Mouse (Mus musculus) ES-Bruce4 (cell line): ENCODE measurements around the gene 1700025G04Rik. TPM values are rescaled to one million over a fixed set of nuclear protein-coding genes. Genes with fewer than 3 reads are reported as not detected.

Experiments
- H3K27ac ChIP-seq: 2 replicates; pipeline ENCODE4 v1.5.1; 2012; ENCODE audit warnings: low read length, inconsistent platforms; ENCODE audit not compliant: insufficient read depth
- H3K27me3 ChIP-seq: 2 replicates; pipeline ENCODE4 v1.6.1; 2012; ENCODE audit warnings: mild to moderate bottlenecking, low read length, inconsistent platforms; ENCODE audit not compliant: control insufficient read depth, poor library complexity, insufficient read depth, severe bottlenecking
- H3K36me3 ChIP-seq: 2 replicates; pipeline ENCODE4 v1.6.1; 2012; ENCODE audit warnings: inconsistent platforms, mild to moderate bottlenecking, low read length, moderate library complexity; ENCODE audit not compliant: control insufficient read depth, poor library complexity, insufficient read depth, severe bottlenecking
- H3K4me1 ChIP-seq: one replicate; pipeline ENCODE4 v1.8.1; 2011; ENCODE audit warnings: low read length; ENCODE audit not compliant: control insufficient read depth, insufficient read depth
- H3K4me3 ChIP-seq: 2 replicates; pipeline ENCODE4 v1.5.1; 2011; ENCODE audit warnings: low read depth, mild to moderate bottlenecking, low read length
- H3K9ac ChIP-seq: 2 replicates; pipeline ENCODE4 v1.6.1; 2012; ENCODE audit warnings: low read depth, mild to moderate bottlenecking, inconsistent platforms; ENCODE audit not compliant: poor library complexity, severe bottlenecking
- H3K9me3 ChIP-seq: replicated peaks from 2 replicates; pipeline ENCODE4 v1.6.1; 2012; ENCODE audit warnings: mild to moderate bottlenecking, low read length, inconsistent platforms; ENCODE audit not compliant: control insufficient read depth, poor library complexity, insufficient read depth, severe bottlenecking
- CTCF ChIP-seq: IDR thresholded peaks from one replicate; pipeline ENCODE4 v1.8.1; 2011; ENCODE audit warnings: low read depth, low read length
- EP300 ChIP-seq: IDR thresholded peaks from 2 replicates; pipeline ENCODE4 v1.6.1; 2011; ENCODE audit warnings: low read depth, low read length; ENCODE audit not compliant: insufficient read depth
- POLR2A ChIP-seq: IDR thresholded peaks from one replicate; pipeline ENCODE4 v1.8.1; 2011; ENCODE audit warnings: low read length; ENCODE audit not compliant: insufficient read depth
- polyA plus RNA-seq: library from polyadenylated mRNA; stranded (reverse); fragments of >200 nt; gene quantifications from 2 replicates; pipeline ENCODE4 v1.2.4, GENCODE M21; 2011; ENCODE audit warnings: low read depth; ENCODE audit not compliant: missing spikeins, insufficient read depth, insufficient read length

1700025G04Rik gene
- polyA plus RNA-seq, 1 experiment, result 14.3 TPM

DNA sequence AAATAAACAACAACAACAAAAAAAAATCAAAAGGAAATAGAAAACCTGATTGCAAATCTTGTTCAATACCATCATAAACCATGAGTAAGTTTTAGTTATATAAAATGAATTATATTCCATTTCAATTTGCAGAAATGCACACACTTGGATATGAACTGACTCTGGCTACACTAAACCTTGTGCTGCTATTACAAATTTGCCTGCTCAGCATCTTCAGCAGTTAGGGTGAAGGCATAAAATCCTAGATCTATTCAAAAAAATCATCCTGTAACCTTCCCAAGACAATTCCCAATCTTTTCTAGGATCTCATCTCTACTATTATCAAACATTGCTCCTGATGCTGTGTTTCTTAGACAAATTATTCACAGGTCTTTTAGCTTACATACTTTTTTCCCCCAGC lies 22.0 kb downstream of the 1700025G04Rik start:
- Histone ChIP-seq H3K9me3 (no peaks in the 10 kb centered on the region), H3K27ac (no peak overlapping the region), H3K9ac (no peak overlapping the region)

DNA sequence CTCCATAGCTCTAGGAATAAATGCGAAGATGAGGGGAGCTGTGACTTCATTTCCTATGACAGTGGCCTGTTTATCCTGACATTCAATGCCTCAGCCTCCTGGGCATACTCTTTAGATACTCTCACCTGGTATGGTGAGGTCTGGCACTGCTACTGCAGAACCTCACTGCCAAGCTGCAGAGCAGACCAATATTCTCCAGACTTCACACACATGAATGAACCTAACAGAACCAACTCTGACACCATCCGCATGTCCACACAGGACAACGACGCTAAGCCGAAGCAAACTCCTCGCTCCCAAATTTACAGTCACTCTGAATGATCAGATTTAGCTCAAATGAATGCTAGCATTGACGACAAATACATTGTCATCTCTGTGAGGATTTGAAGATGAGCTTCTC lies 24.4 kb downstream of the 1700025G04Rik start:
- H3K27ac ChIP-seq, result no peak overlapping the region
- H3K9ac ChIP-seq, result no peak overlapping the region
- TF ChIP-seq CTCF, result no peak
- TF ChIP-seq EP300, result no peak
- TF ChIP-seq POLR2A, result no peak
- H3K9me3 ChIP-seq, result no peaks in the 10 kb centered on the region
- H3K36me3 ChIP-seq, result no peaks in the 10 kb centered on the region
- no peaks in the 10 kb centered on the region for H3K27me3 ChIP-seq
- peaks cover 2% of the 10 kb centered on the region for H3K4me1 ChIP-seq
- H3K4me3 ChIP-seq, result no peak overlapping the region

More for the DNA sequence above, 22.0 kb downstream of the 1700025G04Rik start:
- H3K4me3 ChIP-seq, result no peak overlapping the region
- TF ChIP-seq CTCF (no peak), POLR2A (no peak), EP300 (no peak)
- H3K4me1 ChIP-seq, result peaks cover 2% of the 10 kb centered on the region
- H3K27me3 ChIP-seq, result no peaks in the 10 kb centered on the region
- H3K36me3 ChIP-seq, result no peaks in the 10 kb centered on the region

DNA sequence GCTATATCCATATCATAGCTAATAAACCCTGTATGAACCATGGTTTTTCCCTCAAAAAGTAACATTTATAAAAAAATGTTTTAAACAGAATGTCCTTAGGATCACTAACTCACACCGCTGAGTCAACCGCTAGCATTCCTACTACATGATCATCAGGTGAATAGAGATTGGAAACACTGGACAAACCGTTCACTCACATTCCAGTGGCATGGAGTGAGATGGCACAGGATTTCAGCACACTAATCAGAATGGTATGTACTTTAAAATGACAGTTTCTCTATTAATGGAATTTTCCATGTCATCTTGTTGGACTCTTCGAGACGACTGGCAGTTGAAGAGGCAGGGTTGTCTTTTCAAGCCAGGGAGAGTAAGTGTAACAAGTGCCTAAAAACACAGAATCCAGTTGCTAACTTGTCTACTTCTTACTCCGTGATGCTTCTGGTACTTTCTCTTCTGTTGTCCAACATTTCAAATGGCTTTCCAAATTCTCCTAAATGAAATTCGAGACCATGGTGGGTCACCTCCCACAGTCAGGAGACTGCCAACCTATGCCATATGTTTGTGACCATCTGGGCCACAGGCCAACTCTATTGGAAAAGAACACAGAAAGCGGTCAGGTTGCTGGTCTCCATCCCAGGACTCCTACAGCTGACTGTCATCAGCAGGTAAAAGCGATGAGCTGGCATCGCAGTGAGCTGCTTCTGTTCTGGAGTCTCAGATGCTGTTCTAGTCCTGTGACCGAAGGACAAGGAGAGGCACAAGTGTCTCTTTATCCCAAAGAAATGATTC lies 26.4 kb downstream of the 1700025G04Rik start:
- Histone ChIP-seq H3K9me3 (no peaks in the 10 kb centered on the region), H3K27me3 (no peaks in the 10 kb centered on the region), H3K36me3 (no peaks in the 10 kb centered on the region), H3K9ac (no peak overlapping the region), H3K27ac (no peak overlapping the region), H3K4me1 (no peaks in the 10 kb centered on the region), H3K4me3 (no peak overlapping the region)
- TF ChIP-seq EP300 (no peak), POLR2A (no peak)

DNA sequence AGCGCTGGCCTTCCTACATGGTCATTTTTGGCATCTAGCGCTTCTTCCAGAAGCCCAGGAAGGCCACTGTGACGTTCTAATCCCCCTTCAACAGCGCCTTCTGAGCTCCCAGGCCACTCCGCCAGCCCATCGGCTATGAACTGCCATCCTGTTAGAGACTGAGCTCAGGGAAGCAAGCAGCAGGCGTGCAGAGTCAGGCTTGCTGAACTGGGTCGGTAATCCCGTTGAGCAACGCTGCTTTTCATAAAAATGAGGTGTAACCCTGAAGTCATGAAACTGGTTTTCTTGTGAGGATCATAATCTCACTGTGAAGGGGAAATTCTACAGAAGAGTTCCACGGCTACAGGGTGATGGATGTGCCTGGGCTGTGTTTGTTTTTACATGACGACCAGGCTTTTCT lies 28.2 kb downstream of the 1700025G04Rik start:
- Histone ChIP-seq H3K9me3 (no peaks in the 10 kb centered on the region), H3K36me3 (no peaks in the 10 kb centered on the region), H3K27me3 (no peaks in the 10 kb centered on the region), H3K4me3 (no peak overlapping the region), H3K4me1 (no peaks in the 10 kb centered on the region), H3K9ac (no peak overlapping the region), H3K27ac (no peak overlapping the region)
- TF ChIP-seq POLR2A (no peak), CTCF (no peak), EP300 (no peak)

DNA sequence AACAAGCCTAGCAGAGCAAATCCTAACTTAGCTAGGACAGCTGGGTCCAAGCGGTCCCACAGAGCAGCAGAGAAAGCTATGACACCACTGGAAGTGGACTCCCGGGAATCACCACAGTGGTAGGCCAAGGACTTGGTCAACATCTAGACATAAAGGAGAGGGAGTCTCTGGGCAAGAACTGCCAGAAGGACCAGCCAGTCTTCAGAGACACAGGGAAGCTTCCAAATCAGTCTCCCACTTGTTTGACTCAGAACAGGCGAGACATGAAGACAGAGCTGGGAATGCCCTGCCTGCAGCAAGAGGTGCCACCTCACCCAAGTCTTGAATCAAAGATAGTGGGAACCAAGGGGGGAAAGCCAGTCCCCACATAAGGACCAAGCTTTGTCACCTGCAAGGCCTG lies 29.7 kb downstream of the 1700025G04Rik start:
- Histone ChIP-seq H3K4me1 (no peaks in the 10 kb centered on the region), H3K27ac (no peak overlapping the region), H3K27me3 (no peaks in the 10 kb centered on the region), H3K36me3 (no peaks in the 10 kb centered on the region), H3K9me3 (no peaks in the 10 kb centered on the region), H3K4me3 (no peak overlapping the region), H3K9ac (no peak overlapping the region)
- no peak for TF ChIP-seq POLR2A
- no peak for TF ChIP-seq EP300
- TF ChIP-seq CTCF, result no peak

DNA sequence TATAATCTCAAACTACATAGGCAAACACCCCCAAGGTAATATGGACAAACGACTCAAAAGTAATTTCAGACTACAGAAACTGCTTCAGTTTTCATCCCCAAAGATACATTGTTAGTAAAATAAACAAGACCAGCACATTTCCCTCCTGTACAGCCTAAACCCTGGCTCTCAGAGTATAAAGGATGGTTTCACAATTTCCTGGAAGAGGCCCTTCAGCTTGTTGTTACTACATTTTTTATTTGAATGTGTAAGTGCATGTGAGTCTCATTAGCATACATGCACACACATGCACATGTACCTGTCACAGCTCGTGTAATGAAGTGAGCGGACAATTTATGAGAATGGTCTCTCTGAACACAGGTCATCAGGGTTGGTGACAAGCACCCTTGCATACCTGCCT lies 31.1 kb downstream of the 1700025G04Rik start:
- Histone ChIP-seq H3K4me1 (no peaks in the 10 kb centered on the region), H3K36me3 (no peaks in the 10 kb centered on the region), H3K27ac (no peak overlapping the region), H3K9me3 (no peaks in the 10 kb centered on the region), H3K9ac (no peak overlapping the region), H3K4me3 (no peak overlapping the region), H3K27me3 (no peaks in the 10 kb centered on the region)
- no peak for TF ChIP-seq EP300
- no peak for TF ChIP-seq CTCF
- TF ChIP-seq POLR2A, result no peak
